Mouse (Mus musculus): ENCODE data around the gene Gm28048.

DNA sequence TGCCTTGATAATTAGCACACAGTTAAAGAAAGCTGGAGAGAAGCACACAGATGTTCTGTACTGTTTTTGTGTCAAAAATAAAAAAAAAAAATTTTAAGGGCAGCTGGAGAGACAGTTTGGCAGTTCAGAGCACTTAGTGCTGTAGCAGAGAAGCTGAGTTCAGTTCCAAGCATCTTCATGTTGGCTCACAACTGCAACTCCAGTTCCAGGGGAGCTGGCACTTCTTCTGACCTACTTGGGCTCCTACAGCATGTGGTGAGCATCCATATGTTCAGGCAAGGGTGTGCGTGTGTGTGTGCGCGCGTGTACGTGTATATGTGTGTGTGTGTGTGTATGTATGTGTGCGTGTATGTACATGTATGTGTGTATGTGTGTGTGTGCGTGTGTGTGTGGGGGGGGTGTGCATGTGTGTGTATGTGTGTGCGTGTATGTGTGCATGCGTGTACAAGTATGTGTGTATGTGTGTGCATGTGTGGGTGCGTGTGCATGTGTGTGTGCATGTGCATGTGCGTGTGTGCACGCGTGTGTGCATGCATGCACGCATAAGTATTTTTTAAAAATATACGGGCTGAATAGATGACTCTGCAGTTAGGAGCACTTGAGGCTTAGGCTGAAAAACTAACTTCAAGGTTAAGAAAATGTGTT, 152.8 kb downstream of the Gm28048 start:
- no peak for TF ChIP-seq CTCF (IDR thresholded peaks at IDR 0.05; ENCODE audit: low read depth)
- TF ChIP-seq EP300 (optimal IDR thresholded peaks at IDR 0.05): no peak
